Mouse (Mus musculus) activated CD4-positive, CD25-positive, alpha-beta regulatory T cell, adult 4 months (primary cell): ENCODE data around the gene Rhox4e. TPM values are rescaled to one million over a fixed set of nuclear protein-coding genes. Genes with fewer than 3 reads are reported as not detected.
"Not testable (repeated sequence)": the region's sequence is repeated elsewhere in the genome, so short reads cannot be mapped to it uniquely, and the experiment has no call there.

Experiments used
- ATAC-seq: one replicate; pipeline ENCODE4 v1.8.0; 2017
- polyA plus RNA-seq, 2 experiments: library from polyadenylated mRNA; unstranded; fragments of 100-300 nt; shearing (Covaris generic); gene quantifications; one replicate each; pipeline ENCODE4 v1.2.1; 2017

The Rhox4e gene
- polyA plus RNA-seq, result not detected

DNA sequence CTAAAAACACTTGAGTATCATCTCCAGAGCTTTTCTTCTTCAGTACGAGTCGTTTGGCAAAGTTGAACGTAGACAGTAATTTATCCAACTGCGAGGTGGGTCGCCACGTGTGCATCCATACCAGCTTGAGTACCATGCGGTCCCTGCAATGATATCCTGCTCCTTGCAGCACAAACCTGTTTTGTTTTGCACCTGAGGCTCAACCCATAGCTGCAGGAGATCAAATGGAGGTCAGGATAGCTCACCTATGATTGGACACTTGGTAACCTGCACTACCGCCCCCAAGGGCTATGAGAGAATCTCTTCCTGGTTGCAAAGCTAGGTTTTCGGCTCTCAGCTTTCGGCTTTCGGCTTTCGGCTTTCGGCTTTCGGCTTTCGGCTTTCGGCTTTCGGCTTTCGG is at the start of gene Rhox4e:
Gene Rhox4e (plus strand): TSS at position 301 of the 400 bp plus-strand sequence.
- ATAC-seq, result not testable (repeated sequence)

- not testable (repeated sequence) for ATAC-seq
Observed at GRCm38 (mm10) chrX:37514059-37514458, 43.2 kb upstream of the Rhox4e start, which contains the start of gene Rhox4d. Rhox4d (plus strand) TSS chrX:37514359.

DNA sequence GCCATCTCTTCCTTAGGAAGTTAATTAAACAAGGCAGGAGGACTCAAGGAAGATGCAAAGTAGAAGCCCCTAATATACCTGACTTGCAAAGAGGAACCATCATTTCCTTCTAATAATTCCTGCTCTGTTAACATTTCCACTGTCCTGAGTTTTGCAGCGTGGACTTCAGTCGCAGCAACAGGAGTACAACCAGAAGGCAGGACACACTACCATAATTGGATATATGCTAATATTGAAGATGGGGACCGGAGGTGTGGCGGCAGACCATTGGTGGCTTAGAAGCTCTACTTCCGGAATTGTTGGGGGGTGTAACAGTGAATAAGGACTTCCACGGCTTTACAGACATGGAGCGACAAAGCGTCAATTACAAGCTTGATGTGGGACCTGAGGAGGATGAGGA is 27.1 kb upstream of the Rhox4e start, which contains the start of gene Rhox2e:
Gene Rhox2e (plus strand): TSS at position 301 of the 400 bp plus-strand sequence.
- not testable (repeated sequence) for ATAC-seq

DNA sequence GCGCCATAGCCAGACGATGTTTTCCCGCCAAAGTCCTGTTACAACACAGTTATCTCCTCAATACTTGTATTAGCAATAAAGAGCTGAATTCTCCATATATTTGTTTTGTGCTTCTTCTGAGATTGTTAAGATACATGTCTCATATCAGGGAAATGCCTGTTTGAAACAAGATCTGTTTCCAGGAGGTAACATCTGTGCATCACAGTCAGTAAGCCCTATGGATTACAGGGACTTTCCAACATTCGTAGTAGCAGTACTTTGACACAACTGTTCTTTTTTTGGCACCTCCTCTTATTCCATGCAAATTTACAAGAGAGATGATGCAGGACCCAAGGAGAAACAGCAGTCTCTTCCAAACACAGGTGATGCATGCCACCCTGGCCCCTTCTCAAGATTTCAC is 15.5 kb upstream of the Rhox4e start, which contains the start of gene Rhox3e:
Gene Rhox3e (plus strand): TSS at position 301 of the 400 bp plus-strand sequence.
- ATAC-seq, result not testable (repeated sequence)

GRCm38 (mm10) chrX:37571105-37571504 is 13.9 kb downstream of the Rhox4e start, which contains the start of gene Rhox2f:
Rhox2f (plus strand) TSS chrX:37571405.
- ATAC-seq, result not testable (repeated sequence)

GRCm38 (mm10) chrX:37572638-37573037 is 15.4 kb downstream of the Rhox4e start:
- ATAC-seq, result not testable (repeated sequence)

DNA sequence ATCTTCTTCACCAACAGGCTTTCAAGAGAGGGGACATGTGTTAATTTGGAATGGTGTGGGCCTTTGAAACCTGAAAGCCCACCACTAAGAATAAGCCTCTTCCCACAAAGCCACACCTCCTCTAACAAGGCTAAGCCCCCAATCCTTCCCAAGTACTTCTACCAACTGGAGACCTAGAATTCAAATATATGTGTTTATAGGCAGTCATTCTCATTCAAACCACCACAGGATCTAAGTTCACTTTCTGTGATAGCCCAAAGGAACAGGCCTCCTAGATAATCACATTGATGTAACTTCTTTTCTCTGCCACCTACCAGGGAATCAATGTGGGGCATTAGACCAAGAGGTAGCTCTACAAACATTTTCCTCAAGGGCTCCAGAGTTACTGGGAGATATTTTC is 23.5 kb downstream of the Rhox4e start, which contains the start of gene Rhox3f:
Gene Rhox3f (plus strand): TSS at position 301 of the 400 bp plus-strand sequence.
- ATAC-seq, result not testable (repeated sequence)

DNA sequence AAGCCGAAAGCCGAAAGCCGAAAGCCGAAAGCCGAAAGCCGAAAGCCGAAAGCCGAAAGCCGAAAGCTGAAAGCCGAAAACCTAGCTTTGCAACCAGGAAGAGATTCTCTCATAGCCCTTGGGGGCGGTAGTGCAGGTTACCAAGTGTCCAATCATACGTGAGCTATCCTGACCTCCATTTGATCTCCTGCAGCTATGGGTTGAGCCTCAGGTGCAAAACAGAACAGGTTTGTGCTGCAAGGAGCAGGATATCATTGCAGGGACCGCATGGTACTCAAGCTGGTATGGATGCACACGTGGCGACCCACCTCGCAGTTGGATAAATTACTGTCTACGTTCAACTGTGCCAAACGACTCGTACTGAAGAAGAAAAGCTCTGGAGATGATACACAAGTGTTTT is 50.4 kb downstream of the Rhox4e start, which contains the start of gene Rhox4f:
Gene Rhox4f (minus strand): TSS at position 101 of the 400 bp plus-strand sequence.
- ATAC-seq, result not testable (repeated sequence)

Other genes with a start within 250 kb of the Rhox4e start
- not detected for gene Rhox3a2, start 177.4 kb upstream of the Rhox4e start, polyA plus RNA-seq
- not detected for gene Rhox4a2, start 166.6 kb upstream of the Rhox4e start, polyA plus RNA-seq
- not detected for gene Rhox2b, start 145.3 kb upstream of the Rhox4e start, polyA plus RNA-seq
- under 1 TPM in 1 of 2 experiments, not detected in 1; 0.33 TPM for gene Rhox4b, start 124.9 kb upstream of the Rhox4e start, polyA plus RNA-seq
- not detected for gene Rhox2c, start 103.7 kb upstream of the Rhox4e start, polyA plus RNA-seq
- not detected for gene Rhox3c, start 98.8 kb upstream of the Rhox4e start, polyA plus RNA-seq
- not detected for gene Rhox4c, start 77.1 kb upstream of the Rhox4e start, polyA plus RNA-seq
- not detected for gene Rhox2d, start 64.0 kb upstream of the Rhox4e start, polyA plus RNA-seq
- under 1 TPM in 1 of 2 experiments, not detected in 1; 0.27 TPM for gene Rhox4d, start 43.1 kb upstream of the Rhox4e start, polyA plus RNA-seq
- gene Rhox2e, start 27.0 kb upstream of the Rhox4e start, polyA plus RNA-seq, result not detected
- not detected for gene Rhox3e, start 15.4 kb upstream of the Rhox4e start, polyA plus RNA-seq
- not detected for gene Rhox2f, start 14.0 kb downstream of the Rhox4e start, polyA plus RNA-seq
- not detected for gene Rhox3f, start 23.6 kb downstream of the Rhox4e start, polyA plus RNA-seq
- under 1 TPM in 1 of 2 experiments, not detected in 1; 0.45 TPM for gene Rhox4f, start 50.3 kb downstream of the Rhox4e start, polyA plus RNA-seq
- not detected for gene Rhox3g, start 71.2 kb downstream of the Rhox4e start, polyA plus RNA-seq
- not detected for gene Rhox2g, start 86.1 kb downstream of the Rhox4e start, polyA plus RNA-seq
- not detected for gene Rhox4g, start 93.9 kb downstream of the Rhox4e start, polyA plus RNA-seq
- gene Rhox3h, start 111.4 kb downstream of the Rhox4e start, polyA plus RNA-seq, result not detected
- gene Rhox2h, start 115.9 kb downstream of the Rhox4e start, polyA plus RNA-seq, result not detected
- gene Rhox5, start 247.4 kb downstream of the Rhox4e start, polyA plus RNA-seq, result not detected